Mouse (Mus musculus) gastrocnemius, postnatal 25 days (tissue): ENCODE measurements around the gene Marcksl1. TPM values are rescaled to one million over a fixed set of nuclear protein-coding genes. Genes with fewer than 3 reads are reported as not detected.
A peak's percentile ranks its signal among the peaks of the same experiment; 100 is the strongest.

Experiments used
- DNase-seq: peaks from one replicate; pipeline ENCODE4 v3.0.0; 2022
- long read RNA-seq, 2 experiments: library from polyadenylated mRNA; stranded (forward); transcript quantifications; one replicate each; pipeline ENCODE4 v2.0.0; 2021
- total RNA-seq, 2 experiments: library from RNA; stranded (reverse); gene quantifications; 1 replicate in 1 of 2; 2 replicates in 1 of 2; pipeline ENCODE4 v1.2.3; 2021

The Marcksl1 gene
- total RNA-seq, result 1 to 10 TPM; 1.6 to 2.8 TPM
- long read RNA-seq, experiment 1, partial matches to known transcripts, result 0 of 4 reads
- long read RNA-seq, experiment 1, other reads (novel, unspliced or antisense), result 0 of 4 reads
- long read RNA-seq, experiment 2, partial matches to known transcripts, result 0 of 5 reads
- long read RNA-seq, experiment 2, other reads (novel, unspliced or antisense), result 1 of 5 reads

DNA sequence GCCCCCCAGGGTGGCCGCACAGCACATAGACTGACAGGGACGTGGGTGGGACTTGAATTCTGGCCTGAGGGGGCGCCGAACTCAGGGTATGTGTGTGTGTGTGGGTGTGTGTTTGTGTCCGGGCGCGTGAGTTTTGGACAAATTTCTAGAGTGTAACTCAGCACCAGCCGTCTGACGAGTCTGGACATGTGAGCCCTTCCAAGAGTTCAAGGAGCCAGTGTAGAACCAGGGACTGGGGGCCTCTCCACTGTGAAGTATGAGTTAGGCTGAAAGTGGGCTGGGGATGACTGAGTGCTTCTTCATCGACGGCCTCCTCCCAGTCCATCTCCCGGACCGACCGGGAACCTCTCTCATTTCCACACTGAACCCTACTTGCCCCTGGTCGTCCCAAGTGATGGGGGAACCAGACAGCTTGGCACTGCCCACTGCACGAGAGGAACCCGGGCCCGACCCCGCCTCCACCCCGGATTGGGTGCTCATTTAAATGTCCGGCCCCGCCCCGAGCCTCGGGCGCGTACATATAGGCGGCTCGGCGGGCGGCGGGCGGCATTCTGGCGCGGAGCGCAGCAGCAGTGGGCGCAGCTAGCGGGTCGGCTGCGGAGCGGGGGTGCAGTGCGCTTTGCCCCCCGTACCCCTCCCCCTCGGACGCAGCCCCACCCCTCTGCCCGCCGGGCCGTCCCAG lies at the start of gene Marcksl1:
Gene Marcksl1, plus strand, starts transcription at position 496 of the 682 bp plus-strand sequence.
- DNase-seq, result peak; percentile 76

GRCm38 (mm10) chr4:129464286-129464815 lies 49.0 kb upstream of the Marcksl1 start:
- DNase-seq, result no peak

DNA sequence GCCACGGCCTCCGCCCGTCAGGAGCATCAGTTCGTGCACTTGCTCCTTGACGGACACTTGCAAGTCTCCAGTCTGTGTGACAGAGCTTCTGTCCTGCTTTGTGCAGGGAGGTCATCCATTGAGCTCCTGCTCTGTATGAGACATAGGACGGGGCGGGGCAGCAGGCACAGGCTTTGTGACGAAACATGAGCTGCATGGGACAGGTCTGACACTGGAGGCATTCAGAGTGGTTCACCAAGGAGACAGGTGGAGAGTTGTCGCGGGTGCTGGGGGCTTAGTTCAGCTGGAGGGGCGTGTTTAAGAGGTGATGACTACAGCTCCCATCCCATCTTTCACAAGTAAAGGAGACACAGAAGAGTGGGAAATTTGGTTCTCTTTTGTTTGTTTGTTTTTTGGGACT lies 37.3 kb upstream of the Marcksl1 start:
- no peak for DNase-seq

- no peak for DNase-seq
Measured at GRCm38 (mm10) chr4:129479863-129480262, 33.5 kb upstream of the Marcksl1 start.

GRCm38 (mm10) chr4:129481090-129481489 lies 32.3 kb upstream of the Marcksl1 start:
- DNase-seq, result no peak

GRCm38 (mm10) chr4:129490972-129491880 lies 22.2 kb upstream of the Marcksl1 start, which contains the start of the genes Tssk3 and Fam229a:
TSS of gene Tssk3 (minus strand) at chr4:129491022.
TSS of gene Fam229a (plus strand) at chr4:129491190.
- DNase-seq, result no peak

DNA sequence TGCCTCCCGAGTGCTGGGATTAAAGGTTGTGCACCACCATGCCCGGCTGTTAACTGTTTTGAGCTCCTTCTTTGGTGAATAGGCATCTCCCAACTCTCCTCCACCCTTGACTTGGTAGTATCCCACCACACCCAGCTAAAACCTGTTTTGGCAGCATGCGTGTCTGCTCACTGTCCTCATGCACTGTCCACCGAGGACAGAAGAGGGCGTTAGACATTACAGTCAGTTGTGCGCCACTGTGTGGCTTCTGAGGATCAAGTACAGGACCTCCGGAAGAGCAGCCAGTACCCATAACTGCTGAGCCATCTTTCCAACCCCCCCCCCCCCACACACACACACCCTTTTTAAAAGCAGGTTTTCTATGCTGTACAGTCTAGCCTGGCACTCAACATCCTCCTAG lies 18.7 kb upstream of the Marcksl1 start:
- no peak for DNase-seq

DNA sequence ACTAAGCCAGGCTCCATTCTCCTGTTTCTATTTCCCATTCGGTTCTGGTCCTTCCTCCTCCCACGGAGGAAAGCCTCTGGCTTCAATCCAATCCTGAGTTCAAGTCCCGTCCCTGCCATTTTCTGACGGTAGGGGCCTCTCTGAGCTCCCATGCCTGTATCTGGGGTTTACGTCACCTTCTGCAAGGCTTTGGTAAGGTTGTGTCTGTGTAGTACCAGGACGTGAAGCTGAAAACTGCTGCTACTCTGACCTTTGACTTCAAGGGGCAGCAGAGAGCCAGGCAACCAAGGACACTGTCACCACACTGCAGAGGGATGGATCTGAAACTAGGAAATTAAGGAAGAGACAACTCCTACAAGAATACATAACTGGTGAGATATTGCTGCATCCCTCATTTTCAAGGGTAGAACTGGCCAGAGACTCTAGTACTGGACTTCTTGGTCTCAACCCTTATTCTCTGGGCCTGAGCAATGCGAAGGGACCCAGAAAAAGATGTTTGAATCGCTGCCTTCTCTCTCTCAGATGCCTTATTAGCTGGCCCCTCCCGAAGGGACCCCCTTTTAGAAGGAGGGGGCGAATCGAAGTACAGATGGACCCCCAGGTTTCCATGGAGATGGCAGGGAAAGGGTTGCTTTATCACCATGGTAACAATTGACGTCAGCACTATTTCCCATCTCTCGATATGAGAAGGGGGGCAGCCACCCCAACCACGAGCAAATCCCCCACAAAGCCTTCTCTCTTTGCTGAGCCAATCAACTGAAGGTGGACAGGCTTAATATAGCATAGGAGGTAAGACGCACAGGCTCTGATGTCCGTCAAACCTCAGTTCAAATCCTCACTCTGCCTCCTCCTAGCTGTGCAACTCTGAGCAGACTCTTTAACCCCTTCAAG lies 17.5 kb upstream of the Marcksl1 start:
- no peak for DNase-seq

GRCm38 (mm10) chr4:129496631-129497030 lies 16.8 kb upstream of the Marcksl1 start:
- no peak for DNase-seq

GRCm38 (mm10) chr4:129498941-129499340 lies 14.4 kb upstream of the Marcksl1 start:
- DNase-seq, result no peak

GRCm38 (mm10) chr4:129500017-129500416 lies 13.4 kb upstream of the Marcksl1 start:
- DNase-seq, result no peak

DNA sequence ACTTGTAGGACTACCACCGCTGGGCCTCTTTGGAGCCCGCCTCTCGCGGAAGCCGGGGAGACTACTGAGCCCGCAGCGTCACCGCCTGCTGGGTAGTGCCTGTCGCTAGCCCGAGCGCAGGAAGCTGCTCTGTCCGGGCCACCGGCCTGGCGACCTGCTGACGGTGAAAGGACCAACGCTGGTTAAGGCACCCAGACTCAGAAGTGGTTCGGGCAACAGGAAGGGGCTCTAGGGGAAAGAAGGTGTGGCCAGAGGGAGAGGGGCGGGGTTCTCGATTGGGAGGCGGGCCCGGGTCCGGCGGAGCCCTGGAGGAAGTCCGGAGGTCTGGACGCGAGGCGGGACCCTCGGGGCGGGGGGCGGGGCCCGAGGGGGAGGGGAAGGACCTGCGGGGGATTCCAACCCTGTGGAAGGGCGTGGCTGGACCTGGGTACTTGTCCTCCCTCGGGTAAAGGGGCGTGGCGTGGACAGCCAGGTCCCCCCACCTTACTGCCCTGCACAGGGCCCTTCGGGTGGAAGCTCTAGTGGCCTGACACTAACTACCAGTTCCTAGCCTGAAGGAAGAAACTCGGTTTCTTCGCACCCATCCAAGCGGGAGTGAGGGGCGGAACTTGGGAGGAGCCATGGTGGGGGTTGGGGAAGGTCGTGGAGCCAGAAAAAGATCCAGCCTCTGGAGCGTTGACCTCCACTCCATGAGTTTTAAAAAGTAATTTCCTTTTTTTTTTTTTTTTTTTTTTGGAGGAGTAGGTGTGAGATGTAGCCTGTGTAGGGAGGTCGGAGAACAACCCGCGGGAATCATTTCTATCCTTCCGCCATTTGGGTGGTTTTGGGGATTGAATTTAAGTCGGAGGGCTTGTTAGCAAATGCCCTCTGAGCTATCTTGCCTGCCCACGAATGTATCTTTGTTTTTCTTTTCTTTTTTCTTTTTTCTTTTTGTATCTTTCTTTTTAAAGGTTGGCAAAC lies 12.5 kb upstream of the Marcksl1 start:
- DNase-seq, result peak; percentile 90

DNA sequence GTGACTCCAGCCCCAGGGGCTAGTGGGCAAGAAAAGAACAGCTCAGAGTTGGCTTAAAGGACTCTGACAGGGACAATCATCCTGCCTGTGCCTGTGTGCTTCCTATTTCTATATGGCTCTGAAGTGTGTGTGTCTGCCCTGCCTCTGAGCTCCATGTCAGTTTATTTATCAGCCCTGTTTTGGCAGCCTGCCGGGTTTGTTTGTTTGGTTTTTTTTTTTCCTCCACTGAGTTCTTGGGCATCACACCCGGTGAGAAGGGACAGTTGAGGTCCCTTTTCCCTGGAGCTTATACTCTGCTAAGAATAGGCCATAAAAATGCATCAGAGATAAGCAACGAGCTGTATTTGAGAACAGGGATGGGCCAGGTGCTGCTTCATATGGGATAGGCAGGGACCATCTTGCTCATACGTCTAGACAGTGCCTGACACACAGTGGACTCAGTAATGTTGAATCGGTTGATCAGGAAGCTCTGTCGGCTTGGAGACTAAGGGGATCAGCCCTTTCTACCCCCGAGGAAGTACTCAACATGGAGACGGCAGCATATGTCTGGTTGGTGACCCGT lies 11.0 kb upstream of the Marcksl1 start:
- no peak for DNase-seq

GRCm38 (mm10) chr4:129502901-129503444 lies 10.4 kb upstream of the Marcksl1 start:
- DNase-seq, result no peak

- DNase-seq, result no peak
Measured at GRCm38 (mm10) chr4:129505511-129505910, 7.9 kb upstream of the Marcksl1 start.

DNA sequence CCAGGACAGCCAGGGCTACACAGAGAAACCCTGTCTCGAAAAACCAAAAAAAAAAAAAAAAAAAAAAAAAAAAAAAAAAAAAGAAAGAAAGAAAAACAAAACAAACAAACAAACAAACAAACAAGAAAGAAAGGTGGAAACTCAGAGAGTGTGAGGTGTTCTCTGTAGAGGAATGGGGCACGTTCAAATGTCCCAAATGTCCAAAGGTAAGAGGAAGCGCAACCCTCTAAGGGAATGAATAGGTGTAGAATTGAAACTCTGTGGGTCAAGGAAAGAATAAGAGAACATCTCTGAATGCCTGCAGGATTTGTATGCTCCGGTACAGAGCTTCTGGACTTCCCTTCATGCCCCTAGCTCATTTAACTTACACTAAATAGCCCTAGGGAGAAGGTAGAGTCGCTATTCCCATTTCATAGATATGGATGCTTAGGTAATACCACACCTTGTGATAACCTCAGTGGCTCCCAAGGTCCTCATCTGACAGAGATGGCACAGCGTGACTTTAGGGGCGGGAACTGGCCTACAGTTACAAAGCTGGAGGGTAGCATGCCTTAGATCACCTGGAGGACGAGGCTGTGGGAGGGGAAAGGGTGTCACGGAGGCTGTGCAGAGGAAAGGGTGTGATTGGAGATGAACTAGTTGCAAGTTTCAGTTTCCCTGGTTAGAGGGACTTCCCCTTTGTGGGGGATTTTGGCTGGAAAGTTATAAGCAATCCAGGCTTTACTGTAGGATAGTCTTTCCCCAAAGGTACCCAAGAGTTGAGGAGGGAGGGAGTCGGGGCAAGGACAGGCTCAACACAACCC lies 5.7 kb upstream of the Marcksl1 start:
- no peak for DNase-seq

- DNase-seq, result no peak
Measured at GRCm38 (mm10) chr4:129508237-129508515, 5.2 kb upstream of the Marcksl1 start.

GRCm38 (mm10) chr4:129508834-129509600 lies 4.4 kb upstream of the Marcksl1 start:
- DNase-seq, result no peak
